Mouse (Mus musculus): Measurements from ENCODE around the gene A630073D07Rik. TPM values are rescaled to one million over a fixed set of nuclear protein-coding genes. Genes with fewer than 3 reads are reported as not detected.
"Not testable (repeated sequence)": the region's sequence is repeated elsewhere in the genome, so short reads cannot be mapped to it uniquely, and the experiment has no call there.

Gene A630073D07Rik
- not detected in 2 replicates for polyA plus RNA-seq (2015; fragmentation: Nextera tagmentation; extraction: Ambion mirVana)

DNA sequence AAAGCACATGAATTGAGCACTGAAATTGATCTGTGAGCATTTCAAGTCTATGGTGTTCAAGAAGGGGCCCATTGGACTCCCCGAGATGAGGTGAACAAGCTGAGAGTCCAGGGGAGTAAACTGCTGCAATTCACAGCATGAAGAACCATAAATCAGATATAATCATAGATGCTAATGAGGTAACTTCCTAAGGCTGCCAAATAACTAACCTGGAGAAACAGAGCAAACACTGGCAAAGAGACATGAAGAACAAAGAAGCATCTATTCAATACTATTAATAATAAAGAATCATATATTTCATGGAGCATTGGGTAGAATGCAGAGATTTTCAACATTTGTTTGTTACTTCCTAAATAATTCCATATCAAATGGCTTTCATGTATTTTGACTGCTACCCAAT is at the start of gene A630073D07Rik:
A630073D07Rik (minus strand) TSS at position 101 of the 400 bp plus-strand sequence.
- no peaks in the 10 kb centered on the region for H3K9me3 ChIP-seq
- H3K36me3 ChIP-seq, result no peaks in the 10 kb centered on the region
- no peak within 1 kb of the TSS for H3K4me3 ChIP-seq
- H3K27ac ChIP-seq (replicated peaks), result no peak within 1 kb of the TSS
- no peak within 1 kb of the TSS for H3K4me2 ChIP-seq
- no peaks in the 10 kb centered on the region for H3K4me1 ChIP-seq
- no peak for ATAC-seq (ENCODE audit: extremely low read depth, insufficient number of reproducible peaks, low FRiP score, low TSS enrichment)
- WGBS, result 75% methylated on average over 1 of the region's 1 CpGs
- H3K27me3 ChIP-seq (replicated peaks), result no peaks in the 10 kb centered on the region
- H3K9ac ChIP-seq, result no peak within 1 kb of the TSS

DNA sequence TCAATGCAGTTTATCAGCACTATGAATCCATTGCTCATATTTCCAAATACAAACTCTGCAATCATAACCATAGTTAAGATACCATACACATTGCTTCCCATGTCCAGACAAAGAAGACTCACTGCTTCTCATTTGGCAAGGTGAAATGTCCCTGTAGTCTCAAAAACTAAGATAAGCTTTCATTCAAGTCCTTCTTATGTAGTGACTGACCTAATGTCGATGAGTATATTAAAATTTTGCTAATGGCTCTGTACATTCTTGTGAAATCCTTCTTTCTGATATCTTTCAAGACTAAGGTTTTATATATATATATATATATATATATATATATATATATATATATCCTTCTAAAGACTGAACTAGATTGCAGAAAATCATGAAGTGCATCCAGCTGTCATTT is 49.6 kb upstream of the A630073D07Rik start, which contains the start of gene Tas2r121:
Tas2r121 (minus strand) TSS at position 101 of the 400 bp plus-strand sequence.
- H3K4me2 ChIP-seq, result no peak within 1 kb of the TSS
- ATAC-seq (ENCODE audit: extremely low read depth, insufficient number of reproducible peaks, low FRiP score, low TSS enrichment), result no peak
- 62% methylated on average over 1 of the region's 1 CpGs for WGBS
- H3K4me1 ChIP-seq, result no peaks in the 10 kb centered on the region
- no peaks in the 10 kb centered on the region for H3K27me3 ChIP-seq (replicated peaks)
- H3K9me3 ChIP-seq, result 0 out of 2 replicates have a peak, but pooled peaks cover 5% of the 10 kb centered on the region
- no peak within 1 kb of the TSS for H3K9ac ChIP-seq
- H3K4me3 ChIP-seq, result no peak within 1 kb of the TSS
- no peak within 1 kb of the TSS for H3K27ac ChIP-seq (replicated peaks)
- no peaks in the 10 kb centered on the region for H3K36me3 ChIP-seq

DNA sequence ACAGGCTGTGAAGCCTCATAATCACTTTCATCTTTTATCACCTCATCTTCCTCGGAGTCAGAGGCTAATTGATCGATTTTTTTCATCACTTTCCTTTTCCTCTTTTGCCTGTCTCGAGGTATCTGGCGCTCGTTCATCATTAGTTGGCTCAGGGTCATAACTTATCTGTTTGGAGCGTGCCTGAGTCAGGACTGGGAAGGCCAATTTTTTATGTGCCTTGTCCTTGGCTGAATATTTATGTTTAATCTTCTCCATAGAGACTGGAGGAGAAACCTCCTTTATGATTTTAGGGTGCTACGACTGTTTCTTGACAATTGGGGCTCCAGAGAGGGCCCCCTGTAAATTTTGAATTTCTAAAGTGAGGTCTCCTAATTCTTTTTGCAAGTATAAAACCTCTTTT is 40.3 kb upstream of the A630073D07Rik start:
- not testable (repeated sequence) for H3K4me1 ChIP-seq; ATAC-seq (ENCODE audit: extremely low read depth, insufficient number of reproducible peaks, low FRiP score, low TSS enrichment); H3K4me3 ChIP-seq; H3K9ac ChIP-seq; H3K27ac ChIP-seq (replicated peaks); H3K36me3 ChIP-seq; H3K4me2 ChIP-seq; H3K27me3 ChIP-seq (replicated peaks); H3K9me3 ChIP-seq
- WGBS, result 69% methylated on average over 7 of the region's 7 CpGs

DNA sequence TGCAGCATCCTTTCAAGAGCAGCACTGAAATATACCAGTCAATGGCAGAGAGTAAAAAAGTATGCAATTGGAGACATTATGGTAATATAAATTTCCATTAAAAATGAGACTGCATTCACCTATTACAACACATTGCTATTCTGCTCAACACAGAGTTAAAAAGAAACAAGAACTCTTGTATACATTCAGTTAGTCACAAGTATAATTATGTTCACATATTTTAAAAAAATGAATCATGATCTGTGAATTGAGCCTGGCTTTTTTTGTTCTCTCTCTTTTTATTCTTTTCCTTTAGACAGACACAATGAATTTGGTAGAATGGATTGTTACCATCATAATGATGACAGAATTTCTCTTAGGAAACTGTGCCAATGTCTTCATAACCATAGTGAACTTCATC is 5.3 kb upstream of the A630073D07Rik start, which contains the start of gene Tas2r120:
Tas2r120 (plus strand) TSS at position 301 of the 400 bp plus-strand sequence.
- no peak within 1 kb of the TSS for H3K27ac ChIP-seq (replicated peaks)

DNA sequence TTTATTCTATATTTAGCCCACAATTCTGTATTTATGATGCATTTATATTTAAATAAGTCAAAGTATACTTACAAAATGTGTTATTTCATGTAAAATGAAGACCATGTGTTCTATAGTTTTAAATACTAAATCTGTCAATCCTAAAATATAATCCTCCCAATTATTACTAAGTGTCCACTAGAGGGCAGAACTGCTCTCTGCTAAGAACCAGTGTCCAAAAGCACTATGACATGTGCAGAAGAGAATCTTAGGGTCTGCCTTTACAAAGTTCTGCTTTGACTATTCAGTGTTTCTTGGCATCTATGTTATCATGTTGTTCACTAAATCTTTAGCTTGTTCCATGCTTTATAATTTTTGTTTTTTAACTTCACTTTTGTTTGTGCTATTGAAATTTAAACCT is 1.9 kb downstream of the A630073D07Rik start:
- Histone ChIP-seq H3K27me3 (replicated peaks) (no peaks in the 10 kb centered on the region), H3K4me1 (no peaks in the 10 kb centered on the region), H3K4me2 (no peak overlapping the region), H3K36me3 (no peaks in the 10 kb centered on the region), H3K27ac (replicated peaks) (no peak overlapping the region), H3K9ac (no peak overlapping the region), H3K4me3 (no peak overlapping the region), H3K9me3 (no peaks in the 10 kb centered on the region)
- no peak for ATAC-seq (ENCODE audit: extremely low read depth, insufficient number of reproducible peaks, low FRiP score, low TSS enrichment)

More for the DNA sequence above, 5.3 kb upstream of the A630073D07Rik start, which contains the start of gene Tas2r120:
- Histone ChIP-seq H3K4me2 (no peak within 1 kb of the TSS), H3K9me3 (no peaks in the 10 kb centered on the region), H3K4me3 (no peak within 1 kb of the TSS), H3K4me1 (no peaks in the 10 kb centered on the region), H3K36me3 (no peaks in the 10 kb centered on the region), H3K9ac (no peak within 1 kb of the TSS), H3K27me3 (replicated peaks) (no peaks in the 10 kb centered on the region)
- no peak for ATAC-seq (ENCODE audit: extremely low read depth, insufficient number of reproducible peaks, low FRiP score, low TSS enrichment)

DNA sequence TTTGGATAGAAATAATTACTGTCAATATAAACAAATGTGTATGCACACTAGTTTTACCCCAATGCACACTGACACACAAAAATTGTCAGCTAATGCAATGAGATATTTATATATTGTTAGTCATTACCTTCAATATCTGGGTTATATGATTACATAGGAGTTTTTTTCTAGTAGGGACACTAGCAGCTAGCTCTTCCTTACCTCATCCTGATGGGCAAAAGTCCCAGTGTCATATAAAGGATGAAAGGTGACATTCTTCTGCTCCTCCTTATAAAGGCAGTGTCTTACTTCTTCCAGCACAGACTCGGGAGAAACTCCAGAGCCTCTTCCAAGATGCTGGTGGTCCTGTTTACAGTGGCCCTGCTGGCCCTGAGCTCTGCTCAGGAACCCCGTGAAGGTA is 55.7 kb downstream of the A630073D07Rik start, which contains the start of gene Prp2:
Prp2 (plus strand) TSS at position 301 of the 400 bp plus-strand sequence.
- H3K4me1 ChIP-seq; H3K27me3 ChIP-seq (replicated peaks); ATAC-seq (ENCODE audit: extremely low read depth, insufficient number of reproducible peaks, low FRiP score, low TSS enrichment); H3K36me3 ChIP-seq; H3K9me3 ChIP-seq; H3K27ac ChIP-seq (replicated peaks); H3K4me2 ChIP-seq; H3K4me3 ChIP-seq; H3K9ac ChIP-seq: not testable (repeated sequence)
- 52% methylated on average over 2 of the region's 2 CpGs for WGBS

Other genes starting within 250 kb of the A630073D07Rik start
- not detected in 2 replicates for gene Prh1, start 81.7 kb downstream of the A630073D07Rik start, polyA plus RNA-seq (2015; fragmentation: Nextera tagmentation; extraction: Ambion mirVana)
- gene Prp2, start 55.6 kb downstream of the A630073D07Rik start, polyA plus RNA-seq (2015; fragmentation: Nextera tagmentation; extraction: Ambion mirVana), result not detected in 2 replicates
- not detected in 2 replicates for gene Tas2r120, start 5.4 kb upstream of the A630073D07Rik start, polyA plus RNA-seq (2015; fragmentation: Nextera tagmentation; extraction: Ambion mirVana)
- gene Tas2r121, start 49.5 kb upstream of the A630073D07Rik start, polyA plus RNA-seq (2015; fragmentation: Nextera tagmentation; extraction: Ambion mirVana), result not detected in 2 replicates
- gene Tas2r122, start 60.4 kb upstream of the A630073D07Rik start, polyA plus RNA-seq (2015; fragmentation: Nextera tagmentation; extraction: Ambion mirVana), result not detected in 2 replicates
- gene Tas2r115, start 86.5 kb upstream of the A630073D07Rik start, polyA plus RNA-seq (2015; fragmentation: Nextera tagmentation; extraction: Ambion mirVana), result not detected in 2 replicates
- gene Tas2r124, start 103.2 kb upstream of the A630073D07Rik start, polyA plus RNA-seq (2015; fragmentation: Nextera tagmentation; extraction: Ambion mirVana), result not detected in 2 replicates
- gene Tas2r102, start 110.6 kb upstream of the A630073D07Rik start, polyA plus RNA-seq (2015; fragmentation: Nextera tagmentation; extraction: Ambion mirVana), result not detected in 2 replicates
- gene Tas2r136, start 126.6 kb upstream of the A630073D07Rik start, polyA plus RNA-seq (2015; fragmentation: Nextera tagmentation; extraction: Ambion mirVana), result not detected in 2 replicates
- not detected in 2 replicates for gene Tas2r117, start 151.3 kb upstream of the A630073D07Rik start, polyA plus RNA-seq (2015; fragmentation: Nextera tagmentation; extraction: Ambion mirVana)
- gene Tas2r123, start 195.6 kb upstream of the A630073D07Rik start, polyA plus RNA-seq (2015; fragmentation: Nextera tagmentation; extraction: Ambion mirVana), result not detected in 2 replicates
- gene Tas2r116, start 203.9 kb upstream of the A630073D07Rik start, polyA plus RNA-seq (2015; fragmentation: Nextera tagmentation; extraction: Ambion mirVana), result not detected in 2 replicates
- not detected in 2 replicates for gene Tas2r110, start 216.5 kb upstream of the A630073D07Rik start, polyA plus RNA-seq (2015; fragmentation: Nextera tagmentation; extraction: Ambion mirVana)
- gene Tas2r113, start 241.5 kb upstream of the A630073D07Rik start, polyA plus RNA-seq (2015; fragmentation: Nextera tagmentation; extraction: Ambion mirVana), result not detected in 2 replicates

All from heart, embryonic 13.5 days (tissue).